Mouse (Mus musculus) CH12.LX (cell line): ENCODE results near the gene Gm20517. TPM values are rescaled to one million over a fixed set of nuclear protein-coding genes. Genes with fewer than 3 reads are reported as not detected.

Experiments
- DNase-seq: peaks from one replicate; pipeline ENCODE4 v3.0.0-alpha.2; 2013; ENCODE audit errors: extremely low read depth
- H3K27ac ChIP-seq: 2 replicates; pipeline ENCODE4 v1.5.1; 2012; ENCODE audit warnings: low read depth, mild to moderate bottlenecking, control low read depth, moderate library complexity; ENCODE audit not compliant: insufficient read depth
- H3K27me3 ChIP-seq: replicated peaks from 2 replicates; pipeline ENCODE3; 2012; ENCODE audit warnings: inconsistent platforms
- H3K36me3 ChIP-seq, 2 experiments: replicated peaks in 1 of 2; 2 replicates each; pipeline versions ENCODE3 to v1.6.1; 2012; ENCODE audit warnings: inconsistent platforms in 1 of 2, low read length in 1 of 2, mild to moderate bottlenecking in 1 of 2, mixed read lengths in 1 of 2, moderate library complexity in 1 of 2; ENCODE audit not compliant: control insufficient read depth in 1 of 2, insufficient read depth in 1 of 2
- H3K4me1 ChIP-seq, 2 experiments: 2 replicates each; pipeline ENCODE4 v1.6.1; 2012; ENCODE audit warnings: inconsistent platforms in 1 of 2, moderate library complexity in 1 of 2; ENCODE audit not compliant: insufficient read depth in 2 of 2, control insufficient read depth in 1 of 2
- H3K4me2 ChIP-seq: 2 replicates; pipeline ENCODE4 v1.6.1; 2012; ENCODE audit warnings: low read depth, mild to moderate bottlenecking, control low read depth; ENCODE audit not compliant: poor library complexity, insufficient read depth, severe bottlenecking
- H3K4me3 ChIP-seq, 3 experiments: fragments of 150-350 bp in 1 of 3; sonication (generic) in 1 of 3; replicated peaks in 1 of 3; 2 replicates each; pipeline versions ENCODE3 to v1.5.1; 2011 to 2012; ENCODE audit warnings: low read depth in 2 of 3, low read length in 2 of 3, mild to moderate bottlenecking in 2 of 3, moderate library complexity in 2 of 3, control low read depth in 1 of 3, improper control_type of control experiment in 1 of 3, inconsistent platforms in 1 of 3, mixed read lengths in 1 of 3; ENCODE audit not compliant: poor library complexity in 1 of 3
- H3K79me2 ChIP-seq: replicated peaks from 2 replicates; pipeline ENCODE4 v1.6.1; 2012; ENCODE audit warnings: mild to moderate bottlenecking, moderate library complexity; ENCODE audit not compliant: control insufficient read depth, poor library complexity, insufficient read depth, severe bottlenecking; ENCODE audit errors: extremely low read depth
- H3K9ac ChIP-seq: 2 replicates; pipeline ENCODE4 v1.6.1; 2012; ENCODE audit warnings: low read depth, mild to moderate bottlenecking, control low read depth, moderate library complexity; ENCODE audit not compliant: insufficient read depth
- H3K9me3 ChIP-seq: replicated peaks from 2 replicates; pipeline ENCODE3; 2012; ENCODE audit warnings: low read length, inconsistent platforms, mixed read lengths
- BHLHE40 ChIP-seq: IDR thresholded peaks from 2 replicates; pipeline ENCODE4 v1.6.1; 2011; ENCODE audit warnings: mild to moderate bottlenecking, low read depth, low read length, improper control_type of control experiment
- CHD2 ChIP-seq: IDR thresholded peaks from 2 replicates; pipeline ENCODE4 v1.6.1; 2011; ENCODE audit warnings: low read length, improper control_type of control experiment
- CTCF ChIP-seq, 2 experiments: IDR thresholded peaks in 1 of 2; conservative IDR thresholded peaks in 1 of 2; 2 replicates each; pipeline ENCODE4 v1.5.1; 2011 to 2012; ENCODE audit warnings: low read depth in 2 of 2, low read length in 2 of 2, improper control_type of control experiment in 1 of 2, inconsistent platforms in 1 of 2, mild to moderate bottlenecking in 1 of 2, moderate library complexity in 1 of 2
- E2F4 ChIP-seq: IDR thresholded peaks from 2 replicates; pipeline ENCODE4 v1.6.1; 2011; ENCODE audit warnings: low read depth, low read length, improper control_type of control experiment; ENCODE audit not compliant: insufficient replicate concordance
- GABPA ChIP-seq: IDR thresholded peaks from 2 replicates; pipeline ENCODE4 v1.6.1; 2012; ENCODE audit warnings: low read depth, low read length, improper control_type of control experiment, inconsistent platforms; ENCODE audit not compliant: insufficient replicate concordance
- HCFC1 ChIP-seq: IDR thresholded peaks from 2 replicates; pipeline ENCODE4 v1.6.1; 2012; ENCODE audit warnings: low read depth, mild to moderate bottlenecking, inconsistent platforms, low read length, improper control_type of control experiment
- JUN ChIP-seq: IDR thresholded peaks from 2 replicates; pipeline ENCODE4 v1.6.1; 2011; ENCODE audit warnings: low read depth, mild to moderate bottlenecking, low read length, improper control_type of control experiment, moderate library complexity; ENCODE audit not compliant: insufficient read depth
- KAT2A ChIP-seq: IDR thresholded peaks from 2 replicates; pipeline ENCODE4 v1.6.1; 2012; ENCODE audit warnings: low read length, improper control_type of control experiment, inconsistent platforms; ENCODE audit not compliant: insufficient replicate concordance
- MAZ ChIP-seq: IDR thresholded peaks from 2 replicates; pipeline ENCODE4 v1.6.1; 2012; ENCODE audit warnings: low read depth, mild to moderate bottlenecking, inconsistent platforms, low read length, improper control_type of control experiment, moderate library complexity
- MEF2A ChIP-seq: IDR thresholded peaks from 2 replicates; pipeline ENCODE4 v1.6.1; 2014; ENCODE audit warnings: low read depth, mild to moderate bottlenecking, inconsistent platforms, low read length, improper control_type of control experiment, borderline replicate concordance
- MYC ChIP-seq: IDR thresholded peaks from 2 replicates; pipeline ENCODE4 v1.6.1; 2011; ENCODE audit warnings: low read depth, mild to moderate bottlenecking, improper control_type of control experiment, low read length
- NRF1 ChIP-seq: IDR thresholded peaks from 2 replicates; pipeline ENCODE4 v1.6.1; 2014; ENCODE audit warnings: low read depth, mild to moderate bottlenecking, inconsistent platforms, low read length, improper control_type of control experiment, moderate library complexity
- PAX5 ChIP-seq: IDR thresholded peaks from 2 replicates; pipeline ENCODE4 v1.6.1; 2012; ENCODE audit warnings: low read length, inconsistent platforms, mixed read lengths
- POLR2A ChIP-seq: IDR thresholded peaks from 2 replicates; pipeline ENCODE4 v1.6.1; 2011; ENCODE audit warnings: low read depth, mild to moderate bottlenecking, improper control_type of control experiment, low read length
- POLR2AphosphoS2 ChIP-seq: IDR thresholded peaks from 2 replicates; pipeline ENCODE4 v1.6.1; 2011; ENCODE audit warnings: low read depth, low read length, improper control_type of control experiment
- RAD21 ChIP-seq: IDR thresholded peaks from 2 replicates; pipeline ENCODE4 v1.6.1; 2011; ENCODE audit warnings: low read depth, mild to moderate bottlenecking, low read length, improper control_type of control experiment, moderate library complexity
- RCOR1 ChIP-seq: conservative IDR thresholded peaks from 2 replicates; pipeline ENCODE4 v1.6.1; 2012; ENCODE audit warnings: low read depth, mild to moderate bottlenecking, inconsistent platforms, low read length, improper control_type of control experiment
- SIN3A ChIP-seq: IDR thresholded peaks from 2 replicates; pipeline ENCODE4 v1.6.1; 2012; ENCODE audit warnings: low read length, improper control_type of control experiment, inconsistent platforms
- SMC3 ChIP-seq: IDR thresholded peaks from 2 replicates; pipeline ENCODE4 v1.6.1; 2011; ENCODE audit warnings: low read depth, low read length, improper control_type of control experiment
- TBP ChIP-seq: conservative IDR thresholded peaks from 2 replicates; pipeline ENCODE4 v1.6.1; 2011; ENCODE audit warnings: low read depth, low read length, improper control_type of control experiment
- TCF12 ChIP-seq: IDR thresholded peaks from 2 replicates; pipeline ENCODE4 v1.6.1; 2014; ENCODE audit warnings: low read depth, mild to moderate bottlenecking, inconsistent platforms, low read length, improper control_type of control experiment
- UBTF ChIP-seq: IDR thresholded peaks from 2 replicates; pipeline ENCODE4 v1.6.1; 2012; ENCODE audit warnings: low read depth, mild to moderate bottlenecking, inconsistent platforms, low read length, improper control_type of control experiment, moderate library complexity
- USF1 ChIP-seq: IDR thresholded peaks from 2 replicates; pipeline ENCODE4 v1.6.1; 2014; ENCODE audit warnings: low read depth, mild to moderate bottlenecking, inconsistent platforms, low read length, improper control_type of control experiment
- USF2 ChIP-seq: conservative IDR thresholded peaks from 2 replicates; pipeline ENCODE4 v1.6.1; 2011; ENCODE audit warnings: low read depth, low read length, improper control_type of control experiment
- ZC3H11A ChIP-seq: IDR thresholded peaks from 2 replicates; pipeline ENCODE4 v1.6.1; 2012; ENCODE audit warnings: low read depth, mild to moderate bottlenecking, inconsistent platforms, low read length, improper control_type of control experiment
- ZKSCAN1 ChIP-seq: IDR thresholded peaks from 2 replicates; pipeline ENCODE4 v1.6.1; 2012; ENCODE audit warnings: low read depth, inconsistent platforms, low read length, improper control_type of control experiment, borderline replicate concordance
- ZNF384 ChIP-seq: IDR thresholded peaks from 2 replicates; pipeline ENCODE4 v1.6.1; 2012; ENCODE audit warnings: low read depth, low read length, improper control_type of control experiment, inconsistent platforms
- dilution Hi-C: fragments of 300-500 bp; cut with MboI; formaldehyde crosslinking; loops from 2 replicates; pipeline ENCODE4 v1.14.3; 2020; ENCODE audit warnings: low sequenced_read_pairs; ENCODE audit not compliant: extremely low pct_unique_long_range_greater_than_20kb, extremely low pct_ligation_motif_present
- in situ Hi-C: fragments of 300-500 bp; cut with MboI; formaldehyde crosslinking; loops from 3 replicates; pipeline ENCODE4 v1.14.3; 2019; ENCODE audit warnings: low sequenced_read_pairs, low pct_ligation_motif_present, low pct_unique_long_range_greater_than_20kb, mixed read lengths
- polyA plus RNA-seq: library from polyadenylated mRNA; unstranded; fragments of >175 nt; gene quantifications from 2 replicates; pipeline ENCODE4 v1.2.1, GENCODE M21; 2012; ENCODE audit warnings: low read depth; ENCODE audit not compliant: insufficient read length
- total RNA-seq, 2 experiments: library from RNA; depleted of rRNA; stranded (reverse); fragments of 300-350 nt in 1 of 2; fragments of >200 nt in 1 of 2; gene quantifications; 2 replicates each; pipeline ENCODE4 v1.2.3; 2012 to 2014

Gene Gm20517
- total and polyA plus RNA-seq, 3 experiments: 1.1 to 1.8 (median 1.8) TPM

- Histone ChIP-seq H3K27me3 (peaks cover 9% of the 10 kb centered on the region), H3K9me3 (no peaks in the 10 kb centered on the region), H3K9ac (no peak overlapping the region), H3K27ac (no peak overlapping the region), H3K4me3 (no peak overlapping the region), H3K36me3 (no peaks in the 10 kb centered on the region), H3K4me1 (no peaks in the 10 kb centered on the region), H3K4me2 (no peak overlapping the region), H3K79me2 (no peaks in the 10 kb centered on the region)
- dilution Hi-C loops (no loop called here), in situ Hi-C loops (no loop called here)
- DNase-seq: no peak
- no peak for TF ChIP-seq USF1
- TF ChIP-seq SMC3: no peak
- TF ChIP-seq POLR2AphosphoS2: no peak
- TF ChIP-seq MEF2A: no peak
- no peak for TF ChIP-seq RAD21
- no peak for TF ChIP-seq TCF12
- TF ChIP-seq JUN: no peak
- no peak for TF ChIP-seq MYC
- TF ChIP-seq PAX5: no peak
- no peak for TF ChIP-seq TBP
- TF ChIP-seq SIN3A: no peak
- TF ChIP-seq BHLHE40: no peak
- TF ChIP-seq ZNF384: no peak
- TF ChIP-seq ZKSCAN1: no peak
- no peak for TF ChIP-seq CHD2
- no peak for TF ChIP-seq USF2
- TF ChIP-seq HCFC1: no peak
- no peak for TF ChIP-seq ZC3H11A
- TF ChIP-seq NRF1: no peak
Observed at GRCm38 (mm10) chr17:47574830-47575229, 36.6 kb upstream of the Gm20517 start.

DNA sequence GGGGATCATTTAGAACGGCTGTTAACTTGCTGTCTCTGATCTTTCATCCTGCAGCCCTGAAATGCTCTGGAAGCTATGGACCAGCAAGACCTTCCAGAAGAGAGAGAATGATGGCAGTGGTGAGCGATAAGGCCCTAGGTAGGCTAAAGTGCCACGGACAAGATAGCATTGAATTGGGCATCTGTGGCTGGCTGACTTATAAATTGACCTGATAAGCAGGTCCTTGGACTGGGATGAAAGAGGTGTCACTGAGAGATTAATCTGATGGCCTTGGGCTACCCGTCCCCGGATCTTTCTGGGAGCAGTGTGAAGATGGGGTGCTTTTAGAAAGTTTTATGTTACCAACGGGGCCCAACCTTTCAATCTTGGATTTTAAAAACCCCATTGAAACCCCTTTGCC lies 32.7 kb upstream of the Gm20517 start:
- TF ChIP-seq UBTF (no peak), ZNF384 (no peak), SMC3 (no peak), POLR2A (no peak), RCOR1 (no peak), MAZ (no peak), CTCF (conservative IDR thresholded peaks at IDR 0.05 in 1 of 2, IDR thresholded peaks at IDR 0.05 in 1 of 2; ENCODE audit: low read depth in 2 of 2, low read length in 2 of 2) (no peak), USF1 (no peak), HCFC1 (no peak), KAT2A (no peak), CHD2 (no peak), JUN (no peak), E2F4 (no peak), GABPA (no peak)
- TF ChIP-seq, all 38 proteins: peak for 0
- peaks cover 7% of the 10 kb centered on the region for H3K27me3 ChIP-seq
- H3K9ac ChIP-seq: no peak overlapping the region
- no peaks in the 10 kb centered on the region for H3K36me3 ChIP-seq
- H3K4me3 ChIP-seq: no peak overlapping the region
- no peak for DNase-seq
- H3K4me1 ChIP-seq: no peaks in the 10 kb centered on the region
- H3K9me3 ChIP-seq: no peaks in the 10 kb centered on the region
- no peaks in the 10 kb centered on the region for H3K79me2 ChIP-seq
- dilution Hi-C loops (no loop called here), in situ Hi-C loops (no loop called here)
- no peak overlapping the region for H3K27ac ChIP-seq
- no peak overlapping the region for H3K4me2 ChIP-seq
